Mouse (Mus musculus) c-Kit-positive CD71-positive TER-119-positive erythroid progenitor cells, embryonic 14.5 days (primary cell): ENCODE data around the gene Cort.
A peak's percentile ranks its signal among the peaks of the same experiment; 100 is the strongest.
"Not testable (repeated sequence)": the region's sequence is repeated elsewhere in the genome, so short reads cannot be mapped to it uniquely, and the experiment has no call there.

Experiments used
- DNase-seq: peaks from one replicate; pipeline ENCODE4 v3.0.0-alpha.2; 2013; ENCODE audit warnings: low spot score

Gene Cort

DNA sequence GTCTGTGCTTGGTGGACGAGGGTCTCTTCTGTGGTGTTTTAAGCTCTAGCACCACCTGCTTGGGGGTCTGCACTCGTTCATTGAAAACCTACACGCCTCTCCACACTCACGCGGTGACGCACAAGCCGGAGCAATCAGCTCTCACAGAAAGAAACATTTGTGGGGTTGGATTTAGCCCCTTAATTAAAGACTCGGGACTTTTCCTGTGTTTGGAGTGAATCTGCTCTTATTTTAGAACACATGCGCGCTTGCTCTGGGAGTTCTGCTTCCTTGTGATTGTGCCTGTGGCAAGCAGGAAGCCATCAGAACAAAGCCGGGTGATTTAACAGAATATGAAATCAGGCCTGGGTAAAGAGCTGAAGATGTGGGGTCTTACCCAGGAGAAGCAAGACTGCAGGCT lies at the start of gene Cort:
Gene Cort (minus strand): TSS at position 101 of the 400 bp plus-strand sequence.
- no peak for DNase-seq

DNA sequence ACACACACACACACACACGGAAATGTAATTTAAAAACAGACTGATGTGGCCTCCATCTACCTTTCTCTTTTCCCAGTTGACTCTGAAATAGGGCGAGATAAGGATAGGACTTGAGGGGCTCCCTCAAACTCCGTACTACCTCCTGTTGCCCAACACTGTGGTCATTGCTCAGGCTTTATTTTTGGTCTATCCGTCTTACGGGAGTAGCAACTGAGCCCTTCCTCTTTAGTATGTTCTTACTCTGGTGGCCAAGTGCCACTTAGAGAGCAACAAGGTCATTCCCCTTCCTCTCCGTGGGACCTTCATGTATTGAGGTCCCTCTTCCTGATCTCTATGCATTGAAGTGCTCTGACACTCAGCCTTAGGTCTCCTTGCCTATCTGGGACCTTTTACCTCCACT lies 47.1 kb upstream of the Cort start:
- no peak for DNase-seq

DNA sequence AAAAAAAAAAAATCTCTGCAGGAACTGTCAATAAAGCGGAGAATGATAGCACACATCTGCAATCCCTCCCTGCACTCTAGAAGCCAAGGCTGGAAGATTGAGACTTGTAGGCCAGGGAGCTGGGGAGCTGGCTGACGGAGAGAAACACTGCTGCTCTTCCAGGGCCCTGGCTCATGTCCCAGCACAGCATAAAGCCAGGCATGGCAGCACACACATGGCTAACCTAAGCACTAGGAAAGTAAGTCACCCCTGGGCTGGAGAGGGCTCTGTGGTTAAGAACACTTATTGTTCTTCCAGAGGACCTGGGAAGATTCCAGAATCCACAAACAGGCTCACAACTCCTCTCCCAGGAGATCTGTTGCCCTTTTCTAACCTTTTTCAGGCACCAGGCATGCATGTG lies 46.1 kb upstream of the Cort start:
- DNase-seq = no peak

DNA sequence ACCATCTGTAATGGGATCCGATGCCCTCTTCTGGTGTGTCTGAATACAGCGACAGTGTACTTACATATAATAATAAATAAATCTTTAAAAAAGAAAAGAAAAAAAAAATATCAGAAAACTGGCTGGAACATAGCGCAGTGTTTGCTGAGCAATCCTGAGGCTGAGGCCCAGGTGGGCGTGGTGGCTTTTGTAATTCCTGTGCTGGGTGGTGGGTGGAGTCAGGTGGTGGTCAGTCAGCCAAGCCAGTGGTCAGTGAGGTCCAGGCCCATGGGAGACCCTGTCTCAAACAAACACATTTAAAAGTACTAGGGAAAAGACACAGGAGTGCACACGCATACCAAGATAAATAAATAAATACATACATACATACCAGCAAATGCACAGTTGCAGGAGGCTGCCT lies 45.5 kb upstream of the Cort start:
- no peak for DNase-seq

DNA sequence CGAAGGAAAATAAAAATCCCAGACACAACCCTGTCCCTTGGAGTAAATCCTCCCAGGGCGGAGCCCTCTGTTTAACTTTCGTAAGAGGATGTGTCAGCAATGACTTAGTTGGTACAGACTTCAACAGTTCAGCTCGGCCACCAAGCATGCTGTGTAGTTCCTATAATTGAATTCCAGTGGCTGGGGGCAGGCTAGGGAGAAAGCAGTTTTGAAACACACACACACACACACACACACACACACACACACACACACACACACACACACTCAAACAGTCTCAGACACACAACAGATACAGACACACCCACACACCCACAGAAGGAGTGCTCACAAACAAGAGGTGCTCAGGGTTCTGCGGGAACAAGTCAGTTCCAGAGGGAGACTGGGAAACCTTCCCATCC lies 45.0 kb upstream of the Cort start:
- no peak for DNase-seq

DNA sequence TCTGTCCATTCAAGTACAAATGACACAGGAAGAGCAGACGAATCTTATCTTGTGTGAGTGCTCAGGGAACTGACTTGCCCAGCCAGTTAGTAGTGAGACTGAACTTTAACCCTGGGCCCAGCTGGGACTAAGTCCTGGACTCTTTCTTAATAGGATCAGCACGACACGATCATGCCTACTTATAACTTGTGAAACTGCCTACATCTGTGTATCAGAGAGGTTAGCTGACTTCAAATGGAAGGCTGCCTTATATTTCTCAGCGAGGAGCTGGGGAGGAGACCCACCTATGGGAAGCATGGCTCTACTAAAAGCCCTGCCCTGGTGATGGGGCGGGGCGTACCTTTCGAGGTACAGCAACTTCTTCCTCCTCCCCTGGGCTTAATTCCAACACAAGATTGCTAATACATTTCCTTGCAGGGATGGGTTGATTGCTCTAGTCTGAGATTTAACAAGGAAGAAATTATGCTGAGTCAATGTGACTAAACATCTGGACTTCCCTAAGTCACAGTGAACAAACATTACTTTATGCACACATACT lies 43.9 kb upstream of the Cort start:
- peak; percentile 12 for DNase-seq

DNA sequence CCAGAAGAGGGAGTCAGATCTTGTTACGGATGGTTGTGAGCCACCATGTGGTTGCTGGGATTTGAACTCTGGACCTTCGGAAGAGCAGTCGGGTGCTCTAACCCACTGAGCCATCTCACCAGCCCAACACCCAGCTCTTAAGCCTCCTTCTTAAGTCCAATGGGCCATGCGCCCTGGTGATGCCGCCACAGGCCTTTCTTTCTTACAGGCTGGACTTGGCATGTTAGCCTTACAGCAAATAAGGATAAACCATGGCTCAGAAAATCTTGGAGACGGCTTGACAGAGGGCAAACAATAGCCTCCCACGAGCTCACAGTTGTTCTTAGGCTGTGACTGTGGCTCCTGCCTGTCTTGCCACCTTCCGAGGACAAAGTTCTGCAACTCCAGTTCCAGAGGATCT lies 43.4 kb upstream of the Cort start:
- DNase-seq = not testable (repeated sequence)

DNA sequence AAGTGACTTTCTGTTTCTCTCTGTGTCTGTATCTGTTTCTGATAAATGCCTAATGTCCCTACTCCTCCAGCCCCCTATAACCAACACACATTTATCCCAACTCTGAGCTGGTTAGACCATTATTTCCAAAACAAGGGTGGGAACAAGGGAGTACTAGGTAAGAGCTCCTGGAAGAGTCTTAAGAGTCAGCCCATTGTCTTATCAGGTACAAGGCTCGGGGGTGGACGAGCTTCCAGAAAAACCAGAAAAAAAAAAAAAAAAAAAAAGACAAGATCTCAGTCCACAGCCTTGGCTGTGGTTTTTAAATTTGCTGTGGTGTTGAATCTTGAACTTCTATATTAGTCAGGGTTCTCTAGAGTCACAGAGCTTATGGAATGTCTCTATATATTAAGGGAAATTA lies 41.5 kb upstream of the Cort start:
- no peak for DNase-seq

DNA sequence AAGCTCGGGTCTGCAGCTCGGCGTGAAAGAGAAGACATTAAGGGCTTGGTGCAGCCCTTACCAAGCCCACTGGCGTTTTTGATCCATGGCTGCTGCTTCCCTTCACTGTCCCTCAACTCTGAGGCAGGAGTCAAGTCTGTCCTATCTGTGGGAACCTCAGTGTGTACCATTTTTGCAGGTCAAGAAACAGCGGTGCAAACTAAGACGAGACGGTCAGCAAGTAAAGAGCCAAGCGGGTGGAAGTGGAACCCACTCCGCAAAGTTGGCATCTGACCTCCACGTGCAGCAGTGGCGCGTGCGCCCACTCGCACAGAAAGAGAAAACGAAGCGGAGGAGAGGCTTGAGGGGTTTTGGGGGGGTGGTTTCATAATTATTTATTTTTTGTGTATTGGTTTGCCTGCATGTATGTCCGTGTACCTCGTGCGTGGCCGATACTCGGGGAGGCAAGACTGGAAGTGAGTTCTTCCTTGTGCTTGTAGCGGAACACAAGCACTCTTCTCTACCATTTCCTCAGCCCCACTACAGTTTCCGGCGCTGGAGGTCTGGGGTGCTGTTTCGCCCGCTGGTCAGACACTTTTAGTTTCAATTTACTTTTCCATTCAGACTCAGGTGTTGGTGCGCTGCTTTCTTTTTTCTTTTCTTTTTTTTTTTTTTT lies 40.5 kb upstream of the Cort start:
- DNase-seq = peak; percentile 23

DNA sequence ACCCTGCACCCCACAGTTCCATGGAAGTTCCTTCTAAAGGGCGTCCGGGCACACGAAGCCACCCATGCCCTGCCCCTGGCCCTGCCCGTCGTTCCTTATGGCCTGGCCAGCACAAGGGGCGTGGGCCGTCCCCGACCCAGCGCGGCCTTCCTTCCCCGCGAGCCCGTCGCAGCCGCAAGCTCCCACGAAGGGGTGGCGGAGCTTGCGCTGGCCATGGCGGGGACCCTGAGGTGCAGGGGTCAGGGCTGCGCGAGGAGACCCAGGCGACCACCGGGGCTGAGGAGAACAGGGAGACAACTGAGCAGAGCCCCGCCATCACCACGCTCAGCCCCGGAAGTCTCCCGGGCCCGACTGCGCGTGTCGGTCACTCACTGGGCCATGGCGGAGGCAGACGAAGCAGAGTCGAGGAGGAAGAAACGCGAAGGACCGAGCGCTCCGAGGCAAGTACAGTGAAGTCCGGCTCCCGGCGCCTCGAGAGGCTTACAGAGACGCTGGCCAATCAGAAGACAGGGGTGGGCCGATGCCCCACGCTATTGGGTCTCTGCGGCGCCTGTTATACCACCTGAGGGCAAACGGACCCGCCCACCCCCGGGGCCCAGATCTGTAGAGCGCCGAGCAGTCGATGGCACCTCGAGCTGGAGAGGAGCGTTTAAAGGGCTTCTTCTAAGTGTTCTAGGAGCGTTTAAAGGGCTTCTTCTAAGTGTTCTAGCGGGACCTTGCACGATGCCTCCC lies 39.8 kb upstream of the Cort start, which contains the start of gene Pgd:
Gene Pgd (minus strand): TSS at position 557 of the 732 bp plus-strand sequence.
- peak; percentile 96 for DNase-seq

DNA sequence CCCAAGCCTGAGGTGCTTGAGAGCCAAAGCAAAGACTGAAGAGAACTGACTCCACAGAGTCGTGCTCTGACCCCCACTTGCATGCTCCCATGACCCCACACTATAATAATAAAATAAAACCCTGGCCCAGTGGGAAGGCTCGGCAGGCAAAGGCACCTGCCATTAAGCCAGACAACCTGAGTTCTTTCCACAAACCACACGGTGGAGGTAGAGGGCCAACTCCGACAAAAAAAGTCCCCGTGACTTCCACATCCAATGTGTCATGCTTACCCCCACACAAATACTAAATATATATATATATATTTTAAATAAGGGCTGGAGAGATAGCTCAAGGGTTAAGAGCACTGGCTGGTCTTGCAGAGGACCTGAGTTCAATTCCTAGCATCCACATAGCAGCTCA lies 37.6 kb upstream of the Cort start:
- DNase-seq = no peak

DNA sequence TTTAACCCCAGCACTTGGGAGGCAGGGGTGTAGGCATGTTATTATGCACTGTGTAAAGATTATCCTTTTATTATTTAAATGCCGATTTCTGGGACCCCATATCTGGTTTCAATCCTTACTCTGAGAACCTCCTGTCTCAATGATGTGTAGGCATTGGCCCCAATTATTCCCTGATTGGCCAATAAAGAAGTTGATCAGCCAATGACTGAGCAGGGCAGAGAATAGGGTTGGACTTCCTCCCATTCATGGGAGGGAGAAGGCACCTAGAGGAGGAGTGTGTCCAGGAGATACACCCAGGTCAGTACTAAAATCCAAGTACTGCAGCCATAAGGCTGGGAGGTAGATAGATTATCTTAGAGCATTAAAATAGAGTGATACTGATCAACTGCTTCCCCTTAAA lies 36.6 kb upstream of the Cort start:
- DNase-seq = peak; percentile 20

DNA sequence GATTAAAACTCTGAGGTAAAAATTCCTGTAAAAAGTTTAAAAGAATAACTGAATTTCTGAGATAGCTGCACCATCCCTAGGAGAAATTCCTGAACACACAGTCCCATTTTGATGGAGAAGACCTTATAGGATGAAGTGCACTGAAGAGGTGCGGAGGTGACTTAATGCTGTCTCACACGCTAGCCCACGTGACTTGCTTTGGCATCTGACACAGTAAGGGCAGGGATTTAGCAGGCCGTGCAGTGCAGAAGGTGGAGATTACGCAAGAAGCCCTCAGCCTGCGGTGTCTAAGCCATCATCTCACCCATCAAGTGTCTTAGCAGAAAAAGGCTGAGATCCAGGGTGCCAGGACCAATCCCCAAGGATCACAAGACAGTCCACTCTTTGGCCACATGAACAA lies 34.6 kb upstream of the Cort start:
- no peak for DNase-seq

DNA sequence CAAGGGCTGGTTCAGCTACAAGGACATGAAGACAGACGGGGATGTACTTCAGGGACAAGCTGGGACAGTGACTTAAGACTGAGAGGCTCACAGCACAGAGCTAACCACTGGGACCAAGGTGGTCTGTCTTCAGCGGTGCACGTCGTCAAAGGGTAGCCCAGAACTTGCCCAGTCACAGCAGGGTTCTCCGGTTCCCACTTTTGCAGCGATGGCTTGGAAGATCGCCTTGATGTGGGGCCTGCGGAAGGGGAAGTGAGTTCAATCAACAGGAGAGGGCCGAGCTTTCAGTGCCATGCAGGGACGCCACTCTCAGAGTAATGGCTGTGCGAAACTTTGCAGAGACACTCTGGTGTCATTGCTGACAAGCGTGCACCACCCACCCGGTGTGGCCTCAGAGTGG lies 33.3 kb upstream of the Cort start:
- no peak for DNase-seq

DNA sequence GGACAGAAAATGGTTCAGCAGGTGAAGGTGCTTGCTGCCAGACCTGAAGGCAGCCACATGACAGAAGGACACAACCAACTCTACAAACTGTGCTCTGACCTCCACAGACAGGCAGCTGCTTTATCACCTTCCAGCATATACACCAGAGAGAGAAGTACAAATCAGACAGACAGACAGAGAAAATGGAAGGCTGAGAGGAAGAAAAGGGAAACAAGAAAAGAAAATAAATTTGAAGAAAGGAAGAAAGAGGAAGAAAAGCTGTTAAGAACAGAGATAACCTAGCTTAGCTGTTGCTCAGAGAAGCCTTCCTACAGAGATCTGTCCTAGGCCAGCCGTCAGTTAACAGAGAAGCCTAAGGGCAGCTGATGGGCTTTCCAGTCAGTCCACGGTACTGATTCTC lies 32.6 kb upstream of the Cort start:
- no peak for DNase-seq

DNA sequence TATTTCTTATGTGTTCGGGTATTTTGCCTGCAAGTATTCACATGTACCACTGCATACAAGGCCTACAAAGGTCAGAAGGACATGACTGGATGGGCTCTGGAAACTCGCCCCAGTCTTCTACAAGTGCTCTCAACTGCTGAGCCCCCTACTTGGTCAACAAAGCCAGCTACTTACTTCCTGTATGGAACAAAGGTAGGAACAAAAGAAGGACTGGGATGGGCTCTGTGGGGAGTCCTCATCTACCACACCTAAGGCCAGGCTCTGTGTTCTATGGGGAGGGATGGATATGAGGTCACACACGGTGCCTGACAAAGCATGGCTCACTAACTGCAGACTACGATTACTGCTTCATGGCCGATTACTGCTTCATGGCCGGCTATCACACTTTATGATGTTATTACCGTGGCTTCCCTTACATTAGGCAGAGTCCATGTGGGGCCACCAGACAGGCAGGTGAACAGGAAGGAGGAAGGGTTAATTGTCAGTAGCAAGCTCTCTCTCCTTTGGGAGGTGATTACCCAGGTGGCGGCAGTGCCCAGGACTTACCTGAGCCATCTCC lies 30.9 kb upstream of the Cort start:
- DNase-seq = no peak

DNA sequence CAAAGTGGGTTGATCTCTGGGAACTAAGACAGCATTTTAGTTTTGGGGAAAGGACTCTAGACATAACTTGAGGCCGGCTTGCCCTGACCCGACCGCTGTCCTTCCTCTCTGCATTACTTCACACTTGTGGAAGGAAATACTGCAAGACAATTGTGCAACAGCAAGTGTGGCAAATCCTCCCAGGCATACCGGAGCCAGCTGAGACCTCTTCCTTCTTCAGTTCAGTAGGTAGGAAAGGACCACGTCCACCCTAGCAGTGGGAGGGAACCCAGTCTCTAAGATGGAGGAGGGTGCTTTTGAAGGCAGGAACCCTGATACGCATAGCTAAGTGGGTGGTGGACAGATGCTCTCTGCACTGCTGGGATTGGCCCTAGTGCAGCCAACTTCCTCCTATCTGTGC lies 29.1 kb upstream of the Cort start:
- DNase-seq = no peak

DNA sequence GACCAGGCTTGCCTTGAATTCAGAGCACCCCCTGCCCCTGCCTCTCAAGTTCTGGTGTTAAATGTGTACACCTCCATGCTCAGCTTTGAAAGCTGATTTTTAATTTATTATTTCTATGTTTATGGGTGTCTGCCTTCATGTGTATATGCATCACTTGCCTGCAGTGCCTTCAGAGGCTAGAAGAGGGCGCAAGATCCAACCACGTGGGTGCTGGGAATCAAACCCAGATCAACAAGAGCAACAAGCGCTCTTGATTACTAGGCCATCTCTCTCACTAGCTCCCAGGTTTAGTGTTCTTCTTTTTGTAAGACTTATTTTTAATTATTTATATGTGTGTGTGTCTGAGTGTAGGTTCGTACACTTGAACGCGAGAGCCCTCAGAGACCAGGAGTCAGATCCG lies 28.3 kb upstream of the Cort start:
- no peak for DNase-seq

DNA sequence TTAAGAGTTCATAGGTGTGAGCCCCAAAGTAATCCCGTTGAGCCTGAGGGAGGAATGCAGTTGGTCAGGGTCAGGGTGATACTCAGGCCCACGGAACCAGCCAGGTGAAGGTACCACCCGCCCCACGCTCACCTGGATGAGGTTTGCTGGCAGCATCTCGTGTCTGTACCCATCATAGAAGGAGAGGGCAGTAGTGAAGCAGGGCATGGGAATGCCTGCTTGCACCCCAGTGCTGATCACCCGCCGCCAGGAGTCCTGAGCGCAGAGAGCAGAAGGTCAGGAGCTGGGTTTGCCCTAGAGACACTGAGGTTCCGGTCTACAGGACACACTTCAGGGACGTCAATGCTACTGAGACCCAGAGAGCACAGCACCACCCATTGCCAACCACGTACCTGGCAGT lies 24.2 kb upstream of the Cort start:
- no peak for DNase-seq

DNA sequence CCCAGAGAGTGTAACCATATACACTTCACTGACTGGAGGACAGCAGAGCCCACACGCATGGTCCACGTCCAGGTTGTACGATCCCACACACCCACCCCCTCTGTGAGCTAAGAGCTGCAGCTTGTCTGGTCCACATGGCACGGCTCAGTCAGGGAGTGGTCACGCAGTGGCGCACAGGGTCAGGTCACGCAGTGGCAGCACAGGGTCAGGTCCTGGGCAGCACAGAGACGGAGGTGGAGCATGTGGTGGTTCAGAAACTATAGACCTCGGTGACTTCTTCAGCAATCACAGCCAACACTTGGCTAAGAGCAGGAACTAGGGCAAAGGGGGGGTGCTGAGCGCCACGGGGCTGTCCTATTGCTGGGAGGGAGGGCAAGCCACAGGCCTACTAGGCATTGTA lies 23.7 kb upstream of the Cort start:
- no peak for DNase-seq

DNA sequence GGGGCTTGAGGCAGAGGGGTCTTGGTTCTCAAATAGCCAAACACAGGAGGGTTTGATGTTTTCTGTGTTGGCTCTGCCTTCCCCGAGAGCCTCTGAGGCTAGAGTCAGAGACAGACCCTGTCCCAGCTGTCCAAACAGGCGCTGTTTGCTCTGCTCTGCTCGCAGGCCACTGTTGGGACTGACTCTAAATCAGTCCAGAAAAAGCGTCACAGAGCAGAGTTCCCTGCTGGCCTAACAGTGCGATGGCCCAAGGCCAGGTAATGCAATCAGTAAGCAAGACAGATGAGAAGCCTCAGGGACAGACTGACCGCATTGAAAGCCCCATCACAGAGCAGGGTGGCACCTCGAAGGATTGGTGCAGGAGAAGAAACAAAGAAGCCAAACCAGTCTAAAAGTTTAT lies 23.0 kb upstream of the Cort start:
- no peak for DNase-seq

DNA sequence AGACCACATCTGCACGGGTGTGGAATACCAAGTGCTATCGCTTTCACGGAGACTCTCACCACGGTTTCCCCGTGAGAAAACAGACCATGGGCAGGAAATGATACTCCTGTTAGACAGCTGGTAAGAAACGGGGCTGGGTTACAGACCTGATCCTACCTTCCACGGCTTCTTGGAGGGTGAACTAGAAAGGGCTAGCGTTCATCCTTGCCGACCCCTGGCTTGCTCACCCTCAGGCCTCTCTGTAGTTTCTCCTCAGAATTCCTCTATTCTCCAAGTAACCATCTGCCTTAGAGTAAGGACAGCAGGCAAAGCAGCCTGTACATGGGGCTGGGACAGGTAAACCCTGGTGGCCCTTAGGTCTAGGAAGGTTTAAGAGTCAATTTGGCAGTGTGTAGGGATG lies 22.6 kb upstream of the Cort start:
- DNase-seq = no peak

DNA sequence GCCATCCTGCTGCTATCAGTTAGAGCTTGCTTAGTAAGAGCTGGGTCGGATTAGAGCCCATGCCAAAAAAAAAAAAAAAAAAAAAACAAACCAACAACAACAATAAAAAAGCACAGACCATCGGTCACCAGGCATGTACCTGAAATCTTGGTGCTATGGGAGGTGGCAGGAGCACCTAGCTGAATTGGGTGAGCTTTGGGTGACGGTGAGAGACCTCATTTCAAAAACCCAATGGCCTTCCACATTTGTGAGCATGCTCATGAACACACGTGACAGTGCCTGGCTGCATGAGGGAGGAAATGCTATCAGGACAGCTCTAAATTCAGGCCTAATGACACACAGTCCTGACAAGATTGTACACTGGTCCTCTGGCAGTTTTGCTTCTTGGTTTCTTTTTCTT lies 21.5 kb upstream of the Cort start:
- no peak for DNase-seq
